Mouse (Mus musculus): ENCODE measurements at regions not wholly inside any gene's neighbourhood (a gene's known extent, or its start where the extent isn't known, plus 50 kb on each side); places are given as distances from the start of the nearest gene placed in this dataset.

GRCm38 (mm10) chr11:112346532-112346931 is 435.5 kb upstream of the Sox9 start:
- no peak for DNase-seq (ENCODE audit: extremely low spot score, low read depth, low spot score)

DNA sequence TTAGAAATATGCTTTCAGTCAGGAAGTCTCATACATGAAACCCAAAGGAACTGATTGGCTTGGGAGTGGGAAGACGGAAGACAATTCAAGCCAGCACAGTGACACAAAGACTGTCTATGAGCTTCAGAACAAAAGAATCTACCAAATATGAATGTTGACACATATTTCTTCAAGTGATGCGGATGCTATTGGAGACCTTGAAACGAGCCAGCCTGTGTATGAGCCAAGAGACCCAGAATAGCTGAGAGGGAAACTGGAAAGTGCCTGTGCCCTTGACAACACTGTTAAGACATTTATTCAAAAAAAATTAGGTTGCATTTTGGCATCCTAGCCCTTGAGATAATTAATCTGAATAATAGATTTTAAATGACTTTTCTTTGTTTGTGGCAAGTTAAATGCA is 426.7 kb upstream of the Sox9 start:
- no peak for DNase-seq (ENCODE audit: extremely low spot score, low read depth, low spot score)

DNA sequence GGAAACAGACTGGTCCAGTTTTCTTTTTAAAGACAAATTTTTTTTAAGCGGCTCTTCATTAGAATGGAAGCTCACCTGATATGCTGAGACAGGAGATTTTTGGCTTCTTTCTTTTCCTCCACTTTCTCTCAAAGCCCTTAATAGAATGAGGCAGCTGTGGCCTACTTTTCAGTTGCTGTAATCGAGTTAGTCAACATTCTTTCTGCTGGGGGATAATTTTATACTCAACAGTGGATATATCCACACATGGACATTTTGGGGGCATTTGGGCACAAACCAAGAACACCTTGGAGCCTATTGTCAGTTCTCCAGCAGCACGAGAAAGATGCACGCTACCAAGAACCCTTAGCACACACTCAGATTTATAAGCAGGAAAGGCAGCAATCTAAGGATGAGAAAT is 415.3 kb upstream of the Sox9 start:
- no peak for DNase-seq (ENCODE audit: extremely low spot score, low read depth, low spot score)

DNA sequence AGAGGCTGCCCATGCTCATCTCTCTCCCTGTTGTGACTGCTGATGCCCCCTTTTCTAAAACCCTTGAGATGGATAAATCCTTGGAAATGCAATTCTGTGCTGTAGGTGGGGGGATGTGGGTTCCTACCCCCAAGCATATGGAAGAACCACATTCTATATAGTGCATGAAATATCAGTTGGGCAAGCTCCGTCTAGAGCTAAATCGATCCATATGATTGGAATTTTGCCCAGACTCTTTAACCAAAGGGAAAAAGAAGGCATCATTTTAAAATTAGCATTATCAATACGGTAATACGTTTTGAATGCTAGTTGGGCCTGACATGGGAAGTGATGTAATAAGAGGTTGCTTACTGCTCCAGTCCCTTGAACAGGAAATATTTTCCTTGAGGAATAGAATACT is 411.1 kb upstream of the Sox9 start:
- DNase-seq (ENCODE audit: extremely low spot score, low read depth, low spot score), result no peak

- no peak for DNase-seq (ENCODE audit: extremely low spot score, low read depth, low spot score)
These were observed 382.0 kb upstream of the Sox9 start for GRCm38 (mm10) chr11:112400069-112400468.

GRCm38 (mm10) chr11:112407681-112408080 is 374.3 kb upstream of the Sox9 start:
- no peak for DNase-seq (ENCODE audit: extremely low spot score, low read depth, low spot score)

- DNase-seq (ENCODE audit: extremely low spot score, low read depth, low spot score), result peak; percentile 82
These were observed 369.6 kb upstream of the Sox9 start for GRCm38 (mm10) chr11:112412434-112412833.

- DNase-seq (ENCODE audit: extremely low spot score, low read depth, low spot score), result no peak
These were observed 339.4 kb upstream of the Sox9 start for GRCm38 (mm10) chr11:112442639-112443038.

GRCm38 (mm10) chr11:112443890-112444289 is 338.1 kb upstream of the Sox9 start:
- no peak for DNase-seq (ENCODE audit: extremely low spot score, low read depth, low spot score)

DNA sequence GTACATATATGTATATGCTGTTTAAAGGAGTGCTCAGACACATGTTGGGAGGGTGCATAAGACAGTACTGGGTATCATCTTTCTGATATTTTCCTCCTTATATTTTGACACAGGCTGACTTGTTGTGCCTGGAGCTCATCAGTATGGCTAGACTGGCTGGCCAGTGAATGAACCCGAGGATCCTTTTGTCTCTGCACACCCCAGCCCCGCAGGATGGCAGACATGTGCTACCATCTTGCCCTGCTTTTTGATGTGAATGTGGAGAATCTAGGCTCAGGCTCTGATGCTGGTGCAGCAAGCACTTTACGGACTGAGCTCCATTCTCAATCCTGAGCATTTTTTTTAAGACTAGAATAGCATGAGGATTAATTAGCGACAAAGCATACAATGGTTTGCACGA is 332.4 kb upstream of the Sox9 start:
- DNase-seq (ENCODE audit: extremely low spot score, low read depth, low spot score), result no peak

DNA sequence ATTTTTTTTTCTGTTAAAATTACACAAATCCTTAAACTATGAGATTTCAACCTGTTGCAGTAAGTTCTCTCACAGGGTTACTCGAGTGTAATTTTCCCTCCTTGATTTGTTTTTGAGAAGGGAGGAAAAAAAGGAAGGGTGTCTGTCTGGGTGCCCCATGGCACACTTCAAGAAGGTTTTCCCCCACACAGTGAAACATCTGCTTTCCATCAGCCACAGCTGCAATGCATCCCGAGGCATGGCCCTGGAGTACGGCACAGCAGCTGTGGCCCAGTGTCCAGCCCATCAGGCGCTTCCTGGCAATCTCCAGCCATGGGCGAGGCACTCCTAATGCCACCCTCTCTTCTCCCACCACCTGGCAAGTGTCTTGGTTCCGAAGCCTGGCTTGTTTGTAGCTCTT is 331.8 kb upstream of the Sox9 start:
- DNase-seq (ENCODE audit: extremely low spot score, low read depth, low spot score), result peak; percentile 52

DNA sequence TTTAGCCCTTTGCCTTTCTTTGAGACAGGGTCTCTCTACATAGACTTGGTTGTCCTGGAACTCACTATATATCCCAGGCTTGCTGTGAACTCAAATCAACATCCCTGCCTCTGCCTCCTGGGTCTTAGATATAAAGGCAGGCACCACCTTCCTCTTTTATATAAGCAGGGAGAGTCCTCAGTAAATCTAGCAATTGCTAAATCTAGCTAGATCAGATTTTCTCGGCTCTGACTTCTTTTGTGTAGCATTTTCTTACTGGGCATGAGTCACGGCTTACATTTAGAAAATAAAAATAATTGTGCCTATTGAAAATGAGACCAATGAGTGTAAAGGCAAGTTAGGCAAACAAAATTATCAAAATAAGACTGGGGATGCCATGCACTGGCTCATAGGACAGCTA is 323.9 kb upstream of the Sox9 start:
- no peak for DNase-seq (ENCODE audit: extremely low spot score, low read depth, low spot score)

DNA sequence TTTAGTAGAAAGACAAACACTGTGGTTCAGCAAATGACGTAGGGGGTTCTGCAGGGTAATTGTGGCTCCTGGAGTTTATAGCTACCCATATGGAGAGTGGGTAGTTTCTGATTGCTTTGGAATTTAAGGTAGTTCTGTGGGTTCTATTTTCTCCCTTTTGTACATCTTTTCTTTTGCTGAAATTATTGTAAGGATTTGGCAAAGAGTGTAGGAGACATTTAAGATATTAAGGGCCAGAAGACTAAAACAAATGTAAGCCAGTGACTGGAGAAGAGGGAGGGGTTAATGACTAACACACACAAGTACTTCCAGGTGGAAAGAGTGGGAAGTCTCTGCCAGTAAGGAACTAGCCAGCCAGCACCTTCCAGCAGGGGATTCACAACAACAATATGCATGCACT is 318.9 kb upstream of the Sox9 start:
- DNase-seq (ENCODE audit: extremely low spot score, low read depth, low spot score), result no peak

GRCm38 (mm10) chr11:112464386-112464785 is 317.6 kb upstream of the Sox9 start:
- no peak for DNase-seq (ENCODE audit: extremely low spot score, low read depth, low spot score)

DNA sequence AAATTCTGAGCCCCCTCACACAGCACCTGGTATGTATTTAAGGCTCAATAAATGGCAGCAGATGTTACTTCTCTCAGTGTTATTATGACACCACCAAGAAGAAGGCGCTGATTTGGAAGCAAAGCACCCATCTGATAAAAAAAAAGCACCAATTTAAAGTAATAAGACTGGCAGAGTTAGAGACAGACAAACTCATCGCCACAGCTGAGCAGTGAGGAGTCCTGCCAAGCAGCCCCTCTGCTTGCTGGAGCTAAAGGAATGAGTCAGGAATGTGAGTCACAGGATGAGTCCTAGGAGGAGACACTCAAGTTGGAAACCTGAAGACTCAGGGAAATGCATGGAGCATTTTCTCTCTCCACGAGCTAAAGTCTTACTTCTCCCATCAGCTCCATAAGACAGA is 311.7 kb upstream of the Sox9 start:
- DNase-seq (ENCODE audit: extremely low spot score, low read depth, low spot score), result no peak

DNA sequence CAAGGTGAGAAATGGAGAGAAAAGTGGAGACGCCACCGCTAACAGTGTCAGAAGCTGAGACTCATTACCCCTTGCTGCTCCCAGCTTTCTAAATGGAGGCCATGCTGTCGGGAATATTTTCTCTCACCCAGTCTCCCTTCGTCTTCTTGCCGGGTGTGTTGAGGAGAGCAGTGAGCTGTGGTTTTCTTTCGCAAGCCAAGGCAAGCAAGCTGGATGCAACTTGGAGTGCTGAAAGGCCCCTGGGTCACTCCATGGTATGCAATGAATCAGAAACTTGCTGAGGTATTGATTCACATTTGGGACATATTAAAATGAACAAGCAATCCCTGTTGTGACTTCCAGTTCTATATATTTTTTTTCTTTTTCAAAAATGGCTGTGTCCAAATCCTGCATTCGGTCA is 308.8 kb upstream of the Sox9 start:
- DNase-seq (ENCODE audit: extremely low spot score, low read depth, low spot score), result no peak

- DNase-seq (ENCODE audit: extremely low spot score, low read depth, low spot score), result no peak
These were observed 308.3 kb upstream of the Sox9 start for GRCm38 (mm10) chr11:112473681-112474080.

GRCm38 (mm10) chr11:112480360-112480759 is 301.7 kb upstream of the Sox9 start:
- no peak for DNase-seq (ENCODE audit: extremely low spot score, low read depth, low spot score)

DNA sequence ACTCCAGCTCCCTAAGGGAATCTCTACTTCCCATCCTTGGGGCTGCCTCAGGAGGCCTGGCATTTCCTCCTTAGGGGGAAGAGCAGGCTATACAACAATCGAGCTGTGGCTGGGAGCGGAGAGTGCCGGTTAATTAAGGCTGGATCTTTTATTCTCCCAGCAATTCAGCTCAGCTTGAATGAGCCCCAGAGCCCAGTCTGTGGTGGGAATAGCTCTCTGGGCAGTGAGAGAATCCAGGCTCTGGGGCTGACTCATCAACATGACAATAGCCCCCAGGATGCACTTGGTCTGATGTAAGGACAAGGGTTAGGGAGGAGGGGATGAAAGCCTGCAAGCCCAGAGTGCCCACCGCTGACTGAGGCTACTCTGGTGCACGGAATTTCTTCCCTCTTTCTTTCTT is 280.2 kb upstream of the Sox9 start:
- DNase-seq (ENCODE audit: extremely low spot score, low read depth, low spot score), result no peak

DNA sequence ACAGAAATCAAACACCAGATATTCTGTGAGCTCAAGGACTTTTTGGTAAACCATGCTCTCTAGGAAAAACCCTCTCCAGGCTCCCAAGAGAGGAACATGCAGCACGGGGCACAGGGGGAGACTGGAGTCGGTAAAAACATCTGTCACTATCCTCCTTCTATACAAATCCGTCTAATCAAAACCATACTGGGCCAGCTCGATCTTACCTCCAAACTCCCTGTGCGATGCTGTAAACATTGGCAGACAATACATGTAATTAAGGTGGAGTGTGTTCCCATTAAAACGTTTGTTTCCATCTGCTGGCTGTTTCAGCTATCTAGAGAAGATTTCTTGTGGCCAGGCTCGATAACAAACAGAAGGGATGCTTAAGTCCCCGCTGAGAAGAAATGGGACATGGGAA is 262.9 kb upstream of the Sox9 start:
- no peak for DNase-seq (ENCODE audit: extremely low spot score, low read depth, low spot score)

DNA sequence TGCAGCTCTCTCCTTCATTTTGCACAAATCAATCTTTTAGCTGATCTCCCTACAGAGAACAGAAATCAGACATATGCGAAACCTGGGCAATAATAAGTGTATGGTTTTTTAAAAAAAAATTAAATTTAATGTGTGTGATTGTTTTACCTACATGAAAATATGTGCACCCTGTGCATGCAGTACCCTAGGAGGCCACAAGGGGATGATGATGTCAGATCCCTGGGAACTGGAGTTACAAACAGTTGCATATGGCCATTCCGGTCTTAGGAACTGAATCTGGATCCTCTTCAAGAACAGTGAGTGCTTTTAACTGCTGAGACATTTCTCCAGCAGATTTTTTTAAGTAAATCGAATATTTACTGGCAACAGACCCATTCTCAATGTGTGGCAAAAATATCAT is 257.0 kb upstream of the Sox9 start:
- no peak for DNase-seq (ENCODE audit: extremely low spot score, low read depth, low spot score)

DNA sequence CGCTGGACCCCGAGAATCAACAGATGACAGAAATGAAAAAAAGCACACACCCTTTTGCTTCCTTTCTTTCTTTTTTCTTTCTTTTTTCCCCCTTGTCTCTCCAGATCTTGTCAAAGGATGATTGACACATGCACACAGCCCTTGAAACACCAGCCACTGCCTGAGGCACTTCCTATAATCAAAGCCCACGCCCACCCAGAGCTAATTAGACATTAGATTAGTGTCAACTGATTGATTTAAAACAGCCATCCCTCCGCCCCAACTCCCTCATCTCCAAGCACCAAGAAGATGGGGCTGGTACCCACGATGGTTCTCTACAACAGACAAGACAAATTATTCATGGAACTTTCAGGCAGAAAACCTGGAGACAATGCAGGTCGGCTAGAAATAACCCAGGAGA is 239.5 kb upstream of the Sox9 start:
- DNase-seq (ENCODE audit: extremely low spot score, low read depth, low spot score), result no peak

GRCm38 (mm10) chr11:112543473-112543872 is 238.6 kb upstream of the Sox9 start:
- DNase-seq (ENCODE audit: extremely low spot score, low read depth, low spot score), result no peak

All from hindlimb bud, embryonic 11.5 days (tissue).